Mouse (Mus musculus) erythroblast, embryonic 14.5 days (primary cell): ENCODE measurements around the gene Lman1l.

Source experiments
- GATA1 ChIP-seq: IDR thresholded peaks from 2 replicates; pipeline ENCODE4 v1.6.1; 2012; ENCODE audit warnings: low read length, inconsistent platforms, mixed read lengths
- TAL1 ChIP-seq: IDR thresholded peaks from 3 replicates; pipeline ENCODE4 v1.6.1; 2012; ENCODE audit warnings: low read length, inconsistent platforms, mixed read lengths

GRCm38 (mm10) chr9:57638651-57639459 lies 18.3 kb upstream of the Lman1l start:
- no peak for TF ChIP-seq TAL1
- TF ChIP-seq GATA1, result no peak
